Mouse (Mus musculus) cortical plate, adult 2 months (tissue): ENCODE data around the gene Olfr998. TPM values are rescaled to one million over a fixed set of nuclear protein-coding genes. Genes with fewer than 3 reads are reported as not detected.
A peak's percentile ranks its signal among the peaks of the same experiment; 100 is the strongest.
"Not testable (repeated sequence)": the region's sequence is repeated elsewhere in the genome, so short reads cannot be mapped to it uniquely, and the experiment has no call there.

Experiments used
- H3K27ac ChIP-seq: fragments of 200-500 bp; 2 replicates; pipeline ENCODE4 v1.5.1; 2012; ENCODE audit warnings: low read length, control low read depth, inconsistent platforms; ENCODE audit not compliant: insufficient read depth
- H3K4me1 ChIP-seq: fragments of 200-500 bp; 2 replicates; pipeline ENCODE4 v1.6.1; 2011; ENCODE audit warnings: low read length; ENCODE audit not compliant: control insufficient read depth, insufficient read depth
- H3K4me3 ChIP-seq: fragments of 200-500 bp; 2 replicates; pipeline ENCODE4 v1.5.1; 2011; ENCODE audit warnings: mild to moderate bottlenecking, low read length, control low read depth; ENCODE audit not compliant: insufficient read depth
- CTCF ChIP-seq: fragments of 200-500 bp; IDR thresholded peaks from 2 replicates; pipeline ENCODE4 v1.5.1; 2011; ENCODE audit warnings: mild to moderate bottlenecking, control low read depth, low read length; ENCODE audit not compliant: insufficient read depth; ENCODE audit errors: extremely low read depth
- POLR2A ChIP-seq: fragments of 200-500 bp; IDR thresholded peaks from 2 replicates; pipeline ENCODE4 v1.6.1; 2011; ENCODE audit warnings: mild to moderate bottlenecking, low read length, control low read depth; ENCODE audit not compliant: insufficient read depth; ENCODE audit errors: extremely low read depth
- polyA plus RNA-seq: library from polyadenylated mRNA; depleted of rRNA; stranded (reverse); fragments of >200 nt; gene quantifications from 2 replicates; pipeline ENCODE4 v1.2.3, GENCODE M21; 2012; rRNA removed

Olfr998 gene
- polyA plus RNA-seq: not detected in 2 replicates

DNA sequence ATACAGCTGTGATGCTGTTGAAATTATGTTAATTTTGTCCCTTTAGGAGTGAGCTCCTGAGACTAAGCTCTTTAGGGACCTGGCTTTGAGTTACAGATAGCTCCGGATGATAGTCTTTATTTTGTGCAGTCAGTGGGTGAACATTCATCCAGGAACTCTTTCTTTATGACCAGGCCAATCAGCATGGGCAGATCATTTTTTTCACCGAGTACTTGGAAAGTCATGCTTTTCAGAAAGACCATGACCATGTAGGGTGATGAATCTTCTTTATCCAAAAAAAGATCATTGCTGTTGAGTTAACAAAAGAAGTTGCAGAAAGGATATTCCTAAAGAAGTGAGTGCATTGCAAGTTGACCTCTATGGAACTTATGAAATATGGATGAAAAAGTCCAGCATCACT is at the start of gene Olfr998:
Gene Olfr998 (plus strand): TSS at position 301 of the 400 bp plus-strand sequence.
- not testable (repeated sequence) for H3K27ac ChIP-seq, H3K4me1 ChIP-seq, H3K4me3 ChIP-seq

DNA sequence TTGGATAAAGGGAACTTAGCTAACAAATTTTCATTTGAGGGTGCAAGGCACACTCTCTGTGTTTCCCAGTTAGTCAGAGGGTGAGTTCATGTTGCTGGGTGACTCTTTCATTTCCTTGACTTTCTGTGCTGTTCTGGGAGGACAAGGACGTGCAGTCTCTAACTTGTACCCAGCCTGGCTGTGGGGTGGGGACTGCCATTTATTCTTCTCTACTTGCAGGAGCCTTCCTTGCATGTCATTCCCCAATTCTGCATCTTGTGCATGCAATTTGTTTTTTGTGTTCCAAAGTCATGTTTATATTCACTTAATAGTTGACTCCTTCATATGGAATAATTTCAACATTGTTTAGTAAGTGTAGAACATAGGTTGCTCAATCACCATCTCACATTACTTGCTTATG is 33.9 kb upstream of the Olfr998 start:
- TF ChIP-seq POLR2A: no peak
- TF ChIP-seq CTCF: no peak
- no peak overlapping the region for H3K4me3 ChIP-seq
- no peaks in the 10 kb centered on the region for H3K4me1 ChIP-seq
- H3K27ac ChIP-seq: no peak overlapping the region

DNA sequence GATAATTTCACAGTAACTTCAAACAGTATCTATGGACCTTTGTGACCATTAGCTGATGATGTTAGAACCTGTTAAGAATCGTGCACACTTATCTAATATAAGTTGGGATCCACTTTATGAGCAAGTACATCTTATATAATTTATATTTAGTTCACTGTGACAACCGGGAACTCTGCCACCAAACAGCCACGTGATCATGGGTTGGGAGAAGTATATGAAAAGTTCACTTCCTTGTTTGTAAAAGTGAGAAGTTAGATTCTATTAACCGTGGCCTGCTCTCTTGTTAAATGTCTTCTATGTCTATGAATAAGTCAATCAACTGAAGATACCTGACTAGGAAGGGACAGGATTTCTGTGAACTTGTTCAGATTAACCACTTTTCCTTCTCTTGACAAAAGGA is 28.5 kb upstream of the Olfr998 start:
- Histone ChIP-seq H3K4me1 (no peaks in the 10 kb centered on the region), H3K27ac (no peak overlapping the region), H3K4me3 (no peak overlapping the region)
- no peak for TF ChIP-seq CTCF
- no peak for TF ChIP-seq POLR2A

DNA sequence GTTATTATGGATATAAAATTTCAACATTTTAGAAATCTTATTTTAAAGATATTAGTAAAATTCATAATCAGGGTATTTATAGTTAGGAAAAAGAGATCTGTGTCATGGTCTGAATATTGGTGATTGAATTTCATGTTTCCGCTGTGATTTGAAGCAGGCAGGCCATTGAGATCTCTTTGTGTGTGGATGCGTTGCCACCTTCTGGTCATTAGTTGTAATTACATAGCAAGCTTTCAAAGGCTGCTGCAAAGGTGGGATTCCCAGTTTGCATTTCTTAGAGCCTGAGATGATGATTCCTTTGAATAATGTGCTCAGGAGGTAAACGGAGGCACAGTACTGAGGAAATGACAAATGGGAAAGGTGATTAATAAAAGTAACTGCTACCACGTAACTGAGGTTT is 27.6 kb upstream of the Olfr998 start:
- Histone ChIP-seq H3K4me3 (no peak overlapping the region), H3K27ac (no peak overlapping the region), H3K4me1 (no peaks in the 10 kb centered on the region)
- TF ChIP-seq POLR2A: no peak
- peak; percentile 82 for TF ChIP-seq CTCF

DNA sequence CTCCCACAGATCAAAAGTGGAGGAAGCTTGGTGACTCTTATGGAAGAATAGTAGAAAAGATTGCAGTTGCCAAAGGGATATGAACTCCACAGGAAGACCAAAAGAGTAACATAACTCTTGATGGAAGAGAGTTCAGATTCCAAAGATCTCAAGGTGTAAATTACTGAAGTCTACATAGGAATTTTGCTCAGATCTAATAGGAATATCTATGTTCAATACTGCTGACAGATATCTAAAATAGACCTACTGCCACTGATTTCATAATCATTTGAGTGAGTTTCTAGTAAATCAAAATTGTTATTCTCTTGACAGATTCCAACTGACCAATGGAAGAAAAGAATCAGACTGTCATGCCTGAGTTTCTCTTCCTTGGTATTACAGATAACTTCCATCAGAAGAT is 9.8 kb upstream of the Olfr998 start, which contains the start of gene Olfr996:
Gene Olfr996 (plus strand): TSS at position 301 of the 400 bp plus-strand sequence.
- TF ChIP-seq CTCF (no peak), POLR2A (no peak)

DNA sequence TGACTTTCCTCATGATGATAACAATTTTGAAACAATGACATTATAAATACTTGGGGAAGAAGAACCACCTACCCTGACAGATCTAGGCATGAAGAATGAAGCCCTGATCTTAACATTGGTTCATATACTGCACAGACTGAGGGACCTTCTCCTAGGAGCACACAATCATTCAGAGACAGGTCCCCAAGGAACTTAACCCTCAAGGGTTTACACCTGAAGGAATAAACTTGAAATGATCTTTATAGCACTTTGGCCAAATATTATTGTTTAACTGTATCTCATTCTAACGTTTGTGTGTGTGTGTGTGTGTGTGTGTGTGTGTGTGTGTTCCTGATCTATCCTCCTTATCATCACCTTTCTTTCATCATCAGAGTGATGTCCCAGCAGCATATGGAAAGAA is 23.1 kb downstream of the Olfr998 start, which contains the start of gene Olfr1000:
Gene Olfr1000 (minus strand): TSS at position 101 of the 400 bp plus-strand sequence.
- TF ChIP-seq POLR2A (no peak), CTCF (no peak)
- Histone ChIP-seq H3K4me3 (no peak within 1 kb of the TSS), H3K27ac (no peak within 1 kb of the TSS), H3K4me1 (no peaks in the 10 kb centered on the region)

More for the DNA sequence above, 9.8 kb upstream of the Olfr998 start, which contains the start of gene Olfr996:
- no peak within 1 kb of the TSS for H3K27ac ChIP-seq
- no peak within 1 kb of the TSS for H3K4me3 ChIP-seq
- H3K4me1 ChIP-seq: no peaks in the 10 kb centered on the region

Other genes with a start within 250 kb of the Olfr998 start
- gene Olfr987, start 249.6 kb upstream of the Olfr998 start, polyA plus RNA-seq: not detected in 2 replicates
- not detected in 2 replicates for gene Olfr988, start 225.7 kb upstream of the Olfr998 start, polyA plus RNA-seq
- not detected in 2 replicates for gene Olfr992, start 179.5 kb upstream of the Olfr998 start, polyA plus RNA-seq
- not detected in 2 replicates for gene Olfr993, start 174.1 kb upstream of the Olfr998 start, polyA plus RNA-seq
- not detected in 2 replicates for gene Olfr994, start 152.5 kb upstream of the Olfr998 start, polyA plus RNA-seq
- gene Olfr995, start 145.3 kb upstream of the Olfr998 start, polyA plus RNA-seq: not detected in 2 replicates
- 0.06 TPM in 1 of 2 replicates, not detected in the other for gene 4833423E24Rik, start 69.9 kb upstream of the Olfr998 start, polyA plus RNA-seq
- gene Olfr996, start 9.7 kb upstream of the Olfr998 start, polyA plus RNA-seq: not detected in 2 replicates
- not detected in 2 replicates for gene Olfr1000, start 23.0 kb downstream of the Olfr998 start, polyA plus RNA-seq
- not detected in 2 replicates for gene Olfr1002, start 61.8 kb downstream of the Olfr998 start, polyA plus RNA-seq
- not detected in 2 replicates for gene Olfr154, start 75.5 kb downstream of the Olfr998 start, polyA plus RNA-seq
- not detected in 2 replicates for gene Olfr1006, start 89.8 kb downstream of the Olfr998 start, polyA plus RNA-seq
- not detected in 2 replicates for gene Olfr1008, start 100.5 kb downstream of the Olfr998 start, polyA plus RNA-seq
- gene Olfr1009, start 126.5 kb downstream of the Olfr998 start, polyA plus RNA-seq: not detected in 2 replicates
- not detected in 2 replicates for gene Olfr1012, start 173.8 kb downstream of the Olfr998 start, polyA plus RNA-seq
- gene Olfr1013, start 178.2 kb downstream of the Olfr998 start, polyA plus RNA-seq: not detected in 2 replicates
- not detected in 2 replicates for gene Olfr1014, start 183.8 kb downstream of the Olfr998 start, polyA plus RNA-seq
- gene Olfr1015, start 193.1 kb downstream of the Olfr998 start, polyA plus RNA-seq: not detected in 2 replicates
- gene Olfr1016, start 213.6 kb downstream of the Olfr998 start, polyA plus RNA-seq: not detected in 2 replicates
- not detected in 2 replicates for gene Olfr1018, start 229.5 kb downstream of the Olfr998 start, polyA plus RNA-seq